Comparison of ENCODE assay signal across 8 mouse cellular contexts in genomic region chr8:106937081-106937800, GRCm38 (mm10). TPM values are rescaled to one million over a fixed set of nuclear protein-coding genes. Genes with fewer than 3 reads are reported as not detected.
DNase-seq lines count a peak whose midpoint lies in the region; ATAC-seq lines count a peak whose summit lies in the region.

No protein-coding gene starts in this region.

- no peaks in the 10 kb centered on the region for H3K36me3 ChIP-seq in neural tube, embryonic 11.5 days (ENCODE audit: control insufficient read depth, insufficient read depth, low read length)
- no peaks in the 10 kb centered on the region for H3K36me3 ChIP-seq in embryonic facial prominence, embryonic 14.5 days (ENCODE audit: control insufficient read depth, insufficient read depth, low read length)
- no peaks in the 10 kb centered on the region for H3K36me3 ChIP-seq in limb, embryonic 12.5 days
- H3K36me3 ChIP-seq in stomach, embryonic 15.5 days, result no peaks in the 10 kb centered on the region

- H3K4me3 ChIP-seq in neural tube, embryonic 11.5 days (ENCODE audit: low read depth, low read length), result peak overlapping the region; percentile 81
- H3K4me3 ChIP-seq in embryonic facial prominence, embryonic 14.5 days (ENCODE audit: low read depth, low read length), result peak overlapping the region; percentile 92
- peak overlapping the region; percentile 93 for H3K4me3 ChIP-seq in limb, embryonic 12.5 days (replicated peaks)
- H3K4me3 ChIP-seq in stomach, embryonic 15.5 days (replicated peaks), result peak overlapping the region; percentile 92

- no peak overlapping the region for H3K9ac ChIP-seq in neural tube, embryonic 11.5 days (ENCODE audit: low read length)
- H3K9ac ChIP-seq in embryonic facial prominence, embryonic 14.5 days (ENCODE audit: low read depth, low read length), result peak overlapping the region; percentile 93
- H3K9ac ChIP-seq in limb, embryonic 12.5 days (replicated peaks), result peak overlapping the region; percentile 96
- no peak overlapping the region; the same call in 1 of the 2 replicates for H3K9ac ChIP-seq in stomach, embryonic 15.5 days

- no peak for DNase-seq in neural tube, embryonic 11.5 days (ENCODE audit: low spot score)
- no peak for DNase-seq in neural tube, embryonic 10.5 days (ENCODE audit: extremely low spot score, low spot score)
- peak; percentile 21 for DNase-seq in embryonic facial prominence, embryonic 14.5 days (ENCODE audit: low spot score)
- no peak for DNase-seq in cerebellum, adult 11-12 months
- no peak for DNase-seq in gastrocnemius, postnatal 10 days

- WGBS in neural tube, embryonic 11.5 days, result 40% methylated on average over 14 of the region's 14 CpGs
- 29% methylated on average over 14 of the region's 14 CpGs for WGBS in embryonic facial prominence, embryonic 14.5 days
- WGBS in limb, embryonic 12.5 days, result 24% methylated on average over 14 of the region's 14 CpGs
- WGBS in stomach, embryonic 15.5 days, result 26% methylated on average over 14 of the region's 14 CpGs

- H3K27me3 ChIP-seq in neural tube, embryonic 11.5 days (ENCODE audit: control insufficient read depth, insufficient read depth, low read length), result 0 out of 2 replicates have a peak, but pooled peaks cover 3% of the 10 kb centered on the region
- no peaks in the 10 kb centered on the region for H3K27me3 ChIP-seq in embryonic facial prominence, embryonic 14.5 days (replicated peaks; ENCODE audit: control insufficient read depth, insufficient read depth, low read length)
- no peaks in the 10 kb centered on the region for H3K27me3 ChIP-seq in limb, embryonic 12.5 days
- H3K27me3 ChIP-seq in stomach, embryonic 15.5 days (replicated peaks), result no peaks in the 10 kb centered on the region

- H3K27ac ChIP-seq in neural tube, embryonic 11.5 days (ENCODE audit: low read depth, low read length), result no peak overlapping the region
- H3K27ac ChIP-seq in embryonic facial prominence, embryonic 14.5 days (replicated peaks; ENCODE audit: low read depth, low read length), result peak overlapping the region; percentile 91; the same call in 1 of the 2 replicates
- H3K27ac ChIP-seq in limb, embryonic 12.5 days, result no peak overlapping the region
- no peak overlapping the region for H3K27ac ChIP-seq in stomach, embryonic 15.5 days

- peak overlapping the region; percentile 74 for H3K4me2 ChIP-seq in neural tube, embryonic 11.5 days (ENCODE audit: low read depth)
- peak overlapping the region; percentile 66 for H3K4me2 ChIP-seq in embryonic facial prominence, embryonic 14.5 days (ENCODE audit: low read depth, low read length)
- peak overlapping the region; percentile 75 for H3K4me2 ChIP-seq in limb, embryonic 12.5 days
- H3K4me2 ChIP-seq in stomach, embryonic 15.5 days, result peak overlapping the region; percentile 70

- no peaks in the 10 kb centered on the region for H3K9me3 ChIP-seq in neural tube, embryonic 11.5 days (ENCODE audit: control insufficient read depth, low read length)
- H3K9me3 ChIP-seq in embryonic facial prominence, embryonic 14.5 days (ENCODE audit: control insufficient read depth, low read length), result no peaks in the 10 kb centered on the region
- no peaks in the 10 kb centered on the region for H3K9me3 ChIP-seq in limb, embryonic 12.5 days
- no peaks in the 10 kb centered on the region for H3K9me3 ChIP-seq in stomach, embryonic 15.5 days

- ATAC-seq in neural tube, embryonic 11.5 days (ENCODE audit: insufficient read depth, low FRiP score, low TSS enrichment), result no peak
- ATAC-seq in embryonic facial prominence, embryonic 14.5 days (ENCODE audit: low read depth), result no peak
- ATAC-seq in limb, embryonic 12.5 days (ENCODE audit: insufficient number of reproducible peaks, insufficient read depth, low FRiP score, low TSS enrichment, low read depth), result no peak
- no peak for ATAC-seq in stomach, embryonic 15.5 days (ENCODE audit: insufficient read depth, low FRiP score, low read depth)
- ATAC-seq in monocyte, adult 5-6 weeks (replicated peaks; ENCODE audit: insufficient number of reproducible peaks, low FRiP score, low TSS enrichment, poor library complexity, severe bottlenecking), result no peak

- H3K4me1 ChIP-seq in neural tube, embryonic 11.5 days (ENCODE audit: control insufficient read depth, insufficient read depth, low read length), result peaks cover 9% of the 10 kb centered on the region
- H3K4me1 ChIP-seq in embryonic facial prominence, embryonic 14.5 days (ENCODE audit: control insufficient read depth, insufficient read depth, low read length), result peaks cover 21% of the 10 kb centered on the region
- H3K4me1 ChIP-seq in limb, embryonic 12.5 days (replicated peaks), result peaks cover 28% of the 10 kb centered on the region
- peaks cover 17% of the 10 kb centered on the region for H3K4me1 ChIP-seq in stomach, embryonic 15.5 days

RNA-seq across cellular contexts. Expression of gene Sntb2, which starts 1.7 kb away (rescaled TPM):
- 6.3 and 7.7 TPM in 2 replicates for polyA plus RNA-seq in neural tube, embryonic 11.5 days (2014; fragmentation: Nextera tagmentation; extraction: Ambion mirVana)
- polyA plus RNA-seq in embryonic facial prominence, embryonic 14.5 days (2014; fragmentation: Nextera tagmentation; extraction: Ambion mirVana), result 16.3 and 18.5 TPM in 2 replicates
- 18.6 and 19.7 TPM in 2 replicates for polyA plus RNA-seq in limb, embryonic 12.5 days (2016; fragmentation: Nextera tagmentation; extraction: Ambion mirVana)
- 15.8 and 17.6 TPM in 2 replicates for polyA plus RNA-seq in stomach, embryonic 15.5 days (2015; fragmentation: Nextera tagmentation; extraction: Ambion mirVana)
- total RNA-seq in monocyte, adult 5-6 weeks (2017), result 11.4 to 17.9 TPM (median 13.6 TPM) in 3 replicates
- total RNA-seq in gastrocnemius, postnatal 10 days (2021), result 10 to 100 TPM; 18.5 to 22.0 TPM

RNA-seq across cellular contexts. Expression of gene Utp4, which starts 43.8 kb away (rescaled TPM):
- 71.7 and 80.0 TPM in 2 replicates for polyA plus RNA-seq in neural tube, embryonic 11.5 days (2014; fragmentation: Nextera tagmentation; extraction: Ambion mirVana)
- 60.4 and 65.0 TPM in 2 replicates for polyA plus RNA-seq in embryonic facial prominence, embryonic 14.5 days (2014; fragmentation: Nextera tagmentation; extraction: Ambion mirVana)
- 67.9 and 74.5 TPM in 2 replicates for polyA plus RNA-seq in limb, embryonic 12.5 days (2016; fragmentation: Nextera tagmentation; extraction: Ambion mirVana)
- polyA plus RNA-seq in stomach, embryonic 15.5 days (2015; fragmentation: Nextera tagmentation; extraction: Ambion mirVana), result 62.6 and 65.7 TPM in 2 replicates
- 11.8 to 14.7 TPM (median 13.0 TPM) in 3 replicates for total RNA-seq in monocyte, adult 5-6 weeks (2017)
- 10 to 100 TPM; 18.1 to 21.7 TPM for total RNA-seq in gastrocnemius, postnatal 10 days (2021)

Comparison
In these comparisons a context has a peak if more than half of its experiments do, and no peak if none do; other contexts are left out.
1. H3K9ac ChIP-seq: peak in embryonic facial prominence, embryonic 14.5 days (single experiment) and limb, embryonic 12.5 days (single experiment); none in neural tube, embryonic 11.5 days (single experiment) and stomach, embryonic 15.5 days (single experiment).
2. Peak in every context shown above with its lines, with median percentiles within 50 percentile points of each other: H3K4me2 ChIP-seq and H3K4me3 ChIP-seq.